Mouse (Mus musculus) kidney, adult 18-20 months (tissue): ENCODE results near the gene Nptx1.

ENCODE experiments used
- DNase-seq: peaks from one replicate; pipeline ENCODE4 v3.0.0; 2021

Gene Nptx1

DNA sequence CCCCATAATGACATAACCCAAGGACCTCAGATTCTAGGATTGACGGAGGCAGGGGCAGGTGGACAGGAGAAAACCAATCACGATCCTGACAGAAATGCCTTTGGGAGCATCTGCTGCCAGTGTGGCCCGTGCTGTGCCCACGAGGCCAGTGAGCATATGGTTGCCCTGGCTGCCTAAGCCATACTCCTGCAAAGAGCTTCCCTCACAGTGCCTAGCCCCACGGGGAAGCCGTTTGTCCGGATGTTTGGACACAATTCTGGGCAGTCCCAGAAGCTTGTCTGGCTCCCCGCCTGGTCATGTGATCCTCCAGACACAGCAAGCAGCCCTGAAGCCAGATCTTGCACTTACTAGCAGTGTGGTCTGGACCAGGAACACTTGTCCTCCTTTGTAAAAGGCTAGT, 24.8 kb downstream of the Nptx1 start:
- peak; percentile 22 for DNase-seq

DNA sequence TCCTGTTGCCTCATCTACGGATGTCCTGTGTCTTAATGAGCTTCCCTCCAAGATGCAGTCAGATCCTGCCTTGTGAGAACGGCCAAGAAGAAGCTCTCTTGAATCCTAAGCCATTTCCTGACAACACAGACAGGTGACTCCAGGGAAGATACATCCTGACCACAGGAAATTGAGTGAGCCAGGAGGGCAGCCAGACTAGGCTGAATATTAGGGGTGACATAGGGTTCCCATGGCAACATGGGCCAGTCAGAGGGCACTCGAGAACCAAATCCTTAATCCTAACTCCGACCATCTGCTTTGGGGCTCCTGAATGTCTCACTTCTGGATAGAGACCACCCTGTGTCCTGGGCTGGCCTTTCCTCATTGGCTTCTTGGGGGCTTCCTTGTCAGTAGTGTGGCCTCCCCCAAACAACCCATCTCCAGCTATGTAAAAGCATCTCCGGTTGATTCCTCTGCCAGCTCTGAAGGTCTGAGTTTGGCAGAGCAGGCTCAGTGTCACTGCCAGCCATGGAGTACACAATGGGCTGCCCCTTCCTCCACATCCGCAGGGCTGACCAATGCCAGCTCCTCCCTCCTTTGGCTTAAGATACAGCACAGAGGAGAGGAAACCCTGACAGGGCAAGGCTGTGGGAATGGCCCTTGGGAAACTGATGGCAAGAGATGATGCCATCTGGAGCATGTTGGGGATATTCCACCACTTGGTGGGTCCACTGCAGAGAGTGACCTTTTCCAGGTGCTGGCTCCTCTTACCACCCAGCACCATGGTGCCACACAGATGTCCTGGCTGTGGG, 25.4 kb downstream of the Nptx1 start:
- no peak for DNase-seq

DNA sequence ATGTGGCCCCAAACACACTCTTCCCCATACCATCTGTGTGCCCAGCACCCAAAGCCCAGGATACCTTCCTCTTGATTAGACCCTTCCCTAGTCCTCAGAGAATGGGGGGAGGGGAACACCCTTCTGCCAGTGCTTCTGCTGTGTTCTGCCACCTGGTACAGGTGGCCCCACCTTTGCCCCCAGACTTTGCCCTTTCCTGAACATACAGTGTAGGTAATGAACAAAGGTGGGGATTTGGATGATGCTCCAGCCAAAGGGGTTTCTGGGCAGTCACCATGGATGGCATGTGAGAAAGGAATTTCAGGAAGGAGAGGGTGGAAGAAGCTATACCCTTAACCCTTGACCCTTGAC, 26.9 kb downstream of the Nptx1 start:
- DNase-seq, result no peak

DNA sequence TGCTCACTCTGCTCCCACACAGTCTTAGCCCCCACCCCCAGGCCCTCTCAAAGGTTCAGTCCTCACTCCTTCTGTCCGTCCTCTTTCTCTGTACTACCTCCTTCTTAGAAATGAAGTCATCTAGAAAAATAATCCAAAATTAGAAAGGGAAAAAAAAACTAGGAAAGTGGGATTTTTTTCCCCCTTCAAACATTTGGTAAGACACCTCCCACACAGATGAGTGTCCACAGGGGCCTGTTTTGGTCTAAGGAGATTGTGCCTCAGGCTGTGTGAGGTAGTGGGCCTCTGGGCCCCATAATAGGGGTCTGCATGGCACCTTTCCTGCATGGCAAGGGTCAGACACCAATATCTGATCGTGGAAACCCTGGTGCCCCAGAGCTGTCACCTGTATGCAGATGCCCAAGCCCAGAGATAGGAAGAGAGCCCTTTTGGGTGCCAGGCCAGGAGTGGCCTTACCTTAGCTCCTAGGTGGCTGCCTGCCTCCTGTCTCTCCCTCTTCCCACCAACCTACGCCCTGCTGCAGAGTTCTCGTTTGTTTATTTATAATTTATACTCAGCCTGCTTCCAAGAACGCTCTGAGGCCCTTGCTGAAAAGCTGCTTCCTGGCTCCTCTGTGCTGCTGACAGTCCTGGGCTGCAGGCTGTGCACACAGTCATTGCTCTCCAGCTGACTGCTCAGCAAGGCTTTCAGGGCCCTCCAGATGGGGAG, 27.4 kb downstream of the Nptx1 start:
- DNase-seq, result no peak

DNA sequence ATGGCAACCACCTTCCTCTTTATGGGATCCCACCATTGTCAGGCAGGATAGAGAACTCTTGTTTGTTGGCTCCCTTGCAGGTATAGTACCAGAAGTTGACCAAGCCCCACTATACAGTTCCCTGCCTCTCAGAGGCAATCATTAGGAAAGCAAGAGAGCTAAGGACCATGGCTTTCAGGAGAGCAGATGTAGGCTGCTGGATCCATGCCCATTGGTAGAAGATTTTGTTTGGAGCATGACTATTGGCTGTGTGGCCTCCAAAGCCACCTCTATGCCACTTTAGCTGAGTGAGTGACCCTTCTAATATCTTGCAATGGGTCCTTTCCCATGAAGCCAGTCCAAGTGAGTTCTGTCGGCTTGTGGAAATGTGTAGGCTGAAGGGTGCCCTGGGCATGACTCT, 28.2 kb downstream of the Nptx1 start:
- no peak for DNase-seq

DNA sequence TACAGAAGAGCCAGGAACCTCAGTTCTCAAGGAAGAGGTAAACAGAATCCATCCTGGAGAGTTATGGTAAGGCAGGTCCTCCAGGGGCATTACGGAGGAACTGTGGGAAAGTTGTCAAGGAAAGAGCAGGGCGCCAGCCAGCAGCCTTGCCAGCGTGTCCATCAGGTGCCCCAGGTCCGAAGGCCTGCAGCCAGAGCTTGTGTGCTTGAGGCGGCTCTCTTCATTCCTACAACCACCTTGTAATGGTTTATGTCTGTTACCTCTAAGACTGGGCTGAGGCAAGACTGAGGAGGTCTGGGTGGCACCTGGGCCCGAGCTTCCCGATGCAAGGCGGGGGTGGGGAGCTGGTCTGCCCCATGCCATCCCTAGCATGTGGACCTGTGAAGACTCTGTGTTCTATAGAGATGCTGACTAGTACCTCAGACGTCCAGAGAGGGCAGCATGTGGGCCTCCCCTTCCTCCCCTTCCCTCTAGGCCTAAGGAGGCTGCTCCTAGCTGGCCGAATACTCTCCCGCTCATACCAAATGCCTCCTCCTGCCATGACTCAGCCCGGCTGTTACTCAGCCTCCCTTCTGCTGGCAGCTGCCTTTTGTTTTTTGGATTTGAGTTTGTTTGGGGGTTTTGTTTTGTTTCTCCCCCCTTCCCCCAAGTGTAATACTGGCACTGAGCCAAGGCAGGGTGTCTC, 30.7 kb downstream of the Nptx1 start:
- no peak for DNase-seq

DNA sequence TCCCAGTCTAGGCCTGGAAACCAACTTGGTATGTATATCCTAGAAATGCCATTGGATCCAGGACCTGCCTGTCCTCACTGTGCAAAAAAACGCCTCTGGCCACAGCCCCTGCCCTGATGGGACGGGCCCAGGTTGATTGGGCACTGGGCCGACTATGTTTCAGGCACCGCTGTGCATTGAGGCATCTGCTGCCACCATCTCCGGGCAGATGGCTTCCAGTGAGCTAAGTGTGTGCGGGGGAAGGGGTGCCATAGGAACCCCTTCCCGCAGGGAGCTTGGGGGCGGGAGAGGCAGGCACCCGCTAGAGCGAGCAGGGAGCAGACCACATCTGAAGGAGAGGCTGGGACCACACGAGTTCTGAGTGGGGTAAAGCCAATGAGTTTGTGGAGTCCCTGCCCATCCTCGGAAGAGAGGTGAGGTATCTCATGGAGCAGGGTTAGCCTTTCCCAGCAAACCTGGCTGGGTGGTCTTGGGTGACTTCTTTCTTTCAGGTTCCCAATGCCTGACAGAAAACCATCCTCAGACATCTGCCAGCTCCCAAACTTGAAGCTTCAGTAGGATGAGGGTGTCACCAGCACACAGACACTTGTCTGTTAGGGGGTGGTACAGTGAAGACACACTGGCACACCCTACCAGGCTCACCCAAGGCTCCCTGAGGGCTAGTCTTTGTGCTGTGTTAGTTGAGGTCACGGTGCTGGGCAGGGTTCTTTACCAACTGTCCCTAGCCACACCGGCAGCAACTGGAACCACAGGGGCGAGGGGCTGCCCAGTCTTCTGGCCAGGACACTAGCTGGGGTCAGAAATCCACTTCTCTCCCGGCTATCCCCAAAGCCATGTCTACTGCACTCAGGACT, 31.5 kb downstream of the Nptx1 start:
- DNase-seq, result no peak

DNA sequence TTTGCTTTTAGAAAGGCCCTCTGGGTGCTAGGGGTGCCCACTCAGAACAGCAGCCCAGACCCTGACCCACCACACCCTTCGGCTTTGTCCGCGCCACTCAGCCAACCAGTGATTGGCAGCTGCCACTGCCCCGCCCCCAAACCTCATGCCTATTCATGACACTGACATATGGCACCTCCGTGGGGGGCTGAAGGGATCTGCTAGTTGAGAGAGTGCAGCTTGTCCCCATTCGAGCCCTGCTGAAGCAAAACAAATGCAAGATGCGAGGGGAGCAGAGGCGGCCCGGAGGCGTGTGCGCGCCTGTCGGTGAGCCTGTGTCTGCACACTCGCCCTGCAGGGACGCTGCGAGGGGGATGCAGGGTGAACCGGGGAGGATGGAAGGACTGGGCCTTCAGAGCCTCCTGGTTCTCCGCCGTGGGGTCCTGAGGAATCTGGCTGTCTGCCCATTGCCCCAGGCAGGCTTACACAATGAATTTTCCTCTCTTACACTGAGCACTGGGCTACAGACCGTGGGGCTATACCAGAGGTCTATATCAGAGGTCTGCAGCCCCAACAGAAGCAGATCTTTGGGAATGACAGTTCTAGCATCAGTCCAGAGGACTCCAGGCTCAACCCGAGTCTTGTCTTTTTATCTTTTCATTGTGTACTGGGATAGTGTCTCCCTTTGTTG, 32.5 kb downstream of the Nptx1 start:
- DNase-seq, result no peak

DNA sequence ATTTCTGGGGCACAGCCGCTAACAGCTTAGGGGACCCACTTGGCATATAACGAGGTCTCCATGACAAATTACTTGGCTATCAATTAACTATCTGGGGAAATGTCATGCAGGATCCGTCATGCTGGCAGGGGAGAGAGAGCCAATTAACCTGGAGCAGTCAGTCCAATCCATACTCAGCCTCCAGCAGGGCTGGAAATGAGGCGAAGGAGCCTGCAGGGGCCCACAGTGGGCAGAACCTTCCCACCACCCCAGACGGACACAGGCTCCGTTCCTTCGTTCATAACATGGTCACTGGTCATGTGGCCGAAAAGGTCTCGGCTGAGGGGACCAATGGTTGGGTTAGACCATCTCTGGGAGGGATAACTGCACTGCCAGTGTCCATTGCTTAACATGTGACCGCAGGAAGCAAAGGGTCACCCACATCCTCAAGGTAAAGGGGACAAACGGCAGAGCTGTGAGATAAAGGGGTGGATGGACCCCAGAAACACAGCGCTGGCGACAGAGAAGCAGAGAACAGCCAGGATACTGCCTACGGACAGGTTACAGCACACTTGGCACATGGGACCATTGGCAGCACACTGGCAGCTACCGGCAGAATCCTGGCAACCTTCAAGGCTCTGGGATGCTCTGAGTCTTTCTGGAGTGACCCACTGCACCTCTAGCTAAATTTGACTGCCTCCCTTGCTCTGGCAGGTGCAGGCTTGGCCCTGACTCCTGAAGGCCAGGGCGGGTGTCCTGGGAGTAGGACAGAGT, 33.3 kb downstream of the Nptx1 start:
- DNase-seq, result no peak

DNA sequence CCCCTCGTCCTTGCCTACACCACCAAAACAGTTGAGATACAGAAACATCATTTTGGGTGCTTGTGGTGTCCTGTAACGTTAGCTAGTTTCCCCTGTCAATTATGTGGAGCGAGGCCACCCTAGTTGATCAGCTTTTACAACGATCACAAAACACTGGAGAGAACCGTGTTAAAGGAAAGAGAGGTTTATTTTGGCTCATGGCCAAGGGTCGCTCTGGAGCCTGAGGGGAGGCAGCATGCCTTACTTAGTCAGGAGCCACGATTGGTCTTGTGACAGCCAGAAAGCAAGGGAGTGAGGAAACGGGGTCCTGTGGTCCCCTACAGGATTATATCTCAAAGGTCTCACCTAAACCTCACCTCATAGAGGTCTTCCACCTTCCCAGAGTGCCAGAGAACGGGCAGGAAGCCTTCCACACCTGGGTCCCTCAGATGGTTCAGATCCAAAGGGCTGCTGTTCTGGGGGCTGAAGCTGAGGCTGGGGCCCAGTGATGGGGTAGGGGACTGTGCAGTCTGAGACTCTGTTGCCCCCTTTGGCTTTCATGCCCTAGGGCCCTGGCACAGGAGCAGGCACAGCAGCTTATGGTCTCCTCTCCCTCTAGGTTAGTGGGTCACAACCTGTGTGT, 34.4 kb downstream of the Nptx1 start:
- DNase-seq, result no peak

DNA sequence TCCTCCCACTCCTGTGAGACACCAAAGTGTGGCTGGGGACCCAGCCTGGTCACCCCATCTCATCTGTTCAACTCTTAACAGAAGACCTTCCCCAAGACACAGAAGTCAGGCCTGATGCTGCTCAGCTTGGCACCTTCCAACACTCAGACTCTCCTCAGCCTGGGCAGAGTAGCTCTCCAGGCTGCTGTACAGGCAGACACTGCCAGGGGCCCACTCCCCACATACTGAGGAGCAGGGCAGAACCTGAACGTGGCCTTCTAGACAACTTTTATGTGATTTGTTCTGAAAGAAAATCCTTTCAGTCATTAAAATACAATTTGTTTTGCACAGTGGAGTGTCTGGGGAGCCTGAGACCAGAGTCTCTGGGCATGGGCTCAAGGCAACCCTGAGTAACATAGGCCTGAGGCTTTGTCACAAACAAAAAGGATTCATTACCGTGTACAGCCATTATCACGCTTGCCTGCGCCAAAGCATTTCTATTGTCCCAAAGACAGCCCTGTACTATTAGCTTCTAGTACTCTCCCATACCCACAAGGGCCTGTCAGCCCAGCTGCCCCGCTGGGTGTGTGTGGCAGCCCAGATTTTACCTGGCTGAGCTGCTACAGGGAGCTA, 38.3 kb downstream of the Nptx1 start:
- DNase-seq, result no peak

DNA sequence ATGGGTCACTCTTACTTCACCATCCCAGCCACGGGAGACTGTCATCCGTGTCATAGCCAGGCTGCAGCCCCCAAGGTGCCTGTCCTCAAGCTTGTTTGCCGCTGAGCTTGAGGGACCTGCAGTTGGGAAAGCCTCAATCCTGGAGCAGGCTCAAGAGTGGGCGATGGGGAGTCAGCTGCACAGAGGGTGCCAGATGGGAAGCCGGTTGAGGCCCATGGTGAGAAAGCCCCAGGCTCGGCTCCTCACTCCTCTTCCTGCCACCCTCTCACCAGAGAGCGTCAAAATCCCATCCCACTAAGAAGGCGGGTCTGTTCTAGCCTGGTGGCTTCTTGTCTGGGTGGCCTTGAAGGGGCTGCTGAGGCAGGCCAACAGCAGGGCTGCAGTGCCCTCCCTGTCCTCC, 39.8 kb downstream of the Nptx1 start:
- DNase-seq, result no peak

DNA sequence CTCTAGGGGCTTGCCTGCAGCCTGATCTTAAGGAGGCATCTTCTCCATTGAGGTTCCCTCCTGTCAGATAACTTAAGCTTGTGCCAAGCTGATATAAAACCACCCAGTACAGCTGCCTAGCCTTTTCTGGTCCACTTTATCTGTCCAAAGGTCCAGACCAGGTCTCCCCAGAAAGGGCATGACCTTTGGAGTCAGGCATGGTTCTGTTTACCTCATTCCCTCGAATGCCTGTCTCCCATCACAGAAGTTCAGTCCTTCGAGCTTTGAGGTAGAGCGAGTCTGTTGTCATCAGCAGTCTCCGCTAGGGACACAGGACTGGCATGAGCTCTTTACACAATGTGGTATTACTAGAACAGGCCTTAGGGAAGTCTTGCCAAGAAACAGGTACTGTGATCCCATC, 41.2 kb downstream of the Nptx1 start:
- no peak for DNase-seq

DNA sequence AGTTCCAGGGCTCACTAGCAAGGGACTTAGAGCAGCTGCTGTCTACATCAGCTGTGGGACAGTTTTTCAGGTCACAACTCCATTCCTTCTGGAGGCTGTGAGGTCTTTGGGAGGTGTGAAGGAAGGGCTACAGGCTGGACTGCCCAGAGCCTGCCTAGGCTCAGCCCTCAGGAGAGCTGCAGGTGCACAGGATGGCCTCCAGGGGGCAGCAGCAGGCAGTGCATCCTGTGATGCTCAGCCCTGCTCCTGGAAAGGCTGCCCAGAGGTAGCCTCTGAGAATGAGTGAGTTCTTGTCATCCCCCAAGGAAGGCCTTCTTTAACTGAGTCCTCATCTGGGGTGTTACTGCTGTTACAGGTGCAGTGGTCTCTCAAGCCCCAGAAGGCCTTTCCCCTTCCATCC, 43.9 kb downstream of the Nptx1 start:
- peak; percentile 71 for DNase-seq

DNA sequence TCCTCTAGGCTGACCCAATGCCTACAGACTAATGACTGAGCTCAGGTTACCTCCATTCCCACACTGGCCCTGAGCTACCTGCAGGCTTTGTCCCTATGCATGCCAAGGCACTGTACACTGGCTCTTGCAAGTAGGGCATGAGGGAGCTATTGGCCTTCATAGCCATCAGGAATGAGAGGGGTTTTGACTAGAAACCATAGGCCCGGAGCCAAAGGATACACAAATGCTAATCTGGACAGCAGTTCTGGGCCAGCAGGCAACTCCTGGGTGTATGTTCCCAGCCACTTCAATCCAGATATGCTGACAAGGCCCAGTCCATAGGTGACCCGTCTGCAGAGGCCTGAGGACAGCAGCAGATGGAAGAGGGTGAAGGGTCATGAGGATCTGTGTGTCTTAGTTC, 47.5 kb downstream of the Nptx1 start:
- no peak for DNase-seq

DNA sequence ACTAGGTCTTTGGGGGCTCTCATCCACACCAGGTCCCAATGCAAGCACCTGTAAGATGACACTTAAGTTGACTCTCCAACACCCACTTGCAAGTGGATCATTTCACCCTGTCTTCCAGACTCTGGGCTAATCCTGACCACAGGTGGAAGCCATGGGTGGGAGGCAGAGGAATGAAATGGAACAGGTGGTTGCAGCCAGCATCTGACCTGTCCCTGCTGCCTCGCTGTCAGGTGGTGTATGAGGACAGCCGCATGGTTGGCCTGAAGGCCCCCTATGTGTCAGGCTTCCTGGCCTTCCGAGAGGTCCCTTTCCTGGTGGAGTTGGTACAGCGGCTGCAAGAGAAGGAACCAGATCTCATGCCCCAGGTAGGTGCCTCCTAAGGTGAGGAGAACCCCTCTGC, 48.3 kb downstream of the Nptx1 start:
- no peak for DNase-seq

DNA sequence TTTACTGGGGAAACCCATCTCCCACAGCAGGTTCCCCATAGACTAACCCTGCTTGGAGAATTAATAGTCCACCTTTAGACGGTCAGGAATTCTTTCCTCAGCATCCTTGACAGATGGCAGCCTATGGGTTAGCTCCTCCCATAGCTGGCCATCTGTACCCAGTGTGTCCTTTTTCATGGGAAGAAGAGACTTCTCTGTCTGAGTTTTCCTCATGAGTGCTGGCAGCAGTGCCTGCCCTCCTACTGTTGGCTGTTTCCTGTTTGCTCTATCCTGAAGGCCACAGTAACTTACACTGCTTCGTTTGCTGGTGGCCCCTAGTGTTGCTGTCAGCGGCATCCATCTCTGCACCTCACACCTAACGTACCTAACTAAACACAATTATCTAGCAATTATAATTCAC, 50.1 kb downstream of the Nptx1 start:
- DNase-seq, result no peak

DNA sequence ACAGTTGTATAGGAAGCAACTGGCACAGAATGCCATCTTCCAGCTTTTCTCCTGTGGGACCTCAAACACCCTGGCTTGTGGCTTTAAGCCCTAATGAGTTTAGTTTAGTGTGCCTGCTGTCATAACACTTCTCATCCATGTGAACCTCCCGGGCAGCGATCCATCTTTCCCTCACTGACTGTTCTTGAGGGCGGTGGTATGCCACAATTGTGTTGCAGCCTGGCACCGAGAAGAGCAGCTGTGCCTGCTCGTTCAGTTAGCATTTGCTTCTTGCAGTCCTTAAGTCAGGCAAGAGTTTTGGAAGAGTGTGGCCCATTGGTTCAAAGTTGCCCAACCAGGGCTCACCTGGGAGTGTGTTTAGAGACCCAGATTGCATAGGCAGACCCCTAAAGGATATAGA, 51.4 kb downstream of the Nptx1 start:
- no peak for DNase-seq

DNA sequence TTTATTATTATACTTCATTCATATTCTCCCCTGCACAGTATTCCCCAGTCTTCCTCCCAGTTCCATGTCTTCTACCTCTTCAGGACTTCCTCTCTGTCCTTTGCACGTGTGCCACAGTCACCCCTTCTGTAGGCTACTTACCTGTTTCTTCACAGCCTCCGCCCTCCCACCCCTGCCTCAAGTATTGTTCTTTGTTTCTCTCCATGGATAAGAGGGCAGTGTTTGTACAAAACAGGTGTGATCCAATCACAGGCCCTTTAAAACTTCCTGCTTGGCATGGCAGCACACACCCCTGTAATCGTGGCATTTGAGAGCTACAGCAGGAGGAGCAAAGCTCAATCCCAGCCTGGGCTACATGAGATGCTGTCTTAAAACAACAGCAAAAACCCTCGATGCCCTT, 54.0 kb downstream of the Nptx1 start:
- DNase-seq, result no peak

DNA sequence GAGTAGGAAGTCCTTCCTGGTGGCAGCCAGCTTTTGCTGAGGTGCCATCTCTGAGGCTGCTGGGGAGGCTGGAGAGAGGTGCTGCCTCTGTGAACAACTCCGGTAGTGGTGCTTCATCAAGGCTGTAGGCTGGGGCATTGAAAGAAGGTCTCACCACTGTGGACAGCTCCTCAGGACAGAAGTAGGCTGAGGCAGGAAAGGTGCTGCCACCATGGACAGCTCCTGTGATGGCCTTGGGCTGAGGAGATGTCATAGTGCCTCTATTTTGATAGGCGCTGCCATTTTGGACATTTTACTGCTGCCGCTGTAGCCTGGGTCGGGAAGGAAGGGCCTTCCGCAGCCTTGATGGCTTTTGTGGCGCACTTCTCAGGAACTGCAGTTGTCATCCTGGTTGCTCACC, 54.7 kb downstream of the Nptx1 start:
- DNase-seq, result no peak

DNA sequence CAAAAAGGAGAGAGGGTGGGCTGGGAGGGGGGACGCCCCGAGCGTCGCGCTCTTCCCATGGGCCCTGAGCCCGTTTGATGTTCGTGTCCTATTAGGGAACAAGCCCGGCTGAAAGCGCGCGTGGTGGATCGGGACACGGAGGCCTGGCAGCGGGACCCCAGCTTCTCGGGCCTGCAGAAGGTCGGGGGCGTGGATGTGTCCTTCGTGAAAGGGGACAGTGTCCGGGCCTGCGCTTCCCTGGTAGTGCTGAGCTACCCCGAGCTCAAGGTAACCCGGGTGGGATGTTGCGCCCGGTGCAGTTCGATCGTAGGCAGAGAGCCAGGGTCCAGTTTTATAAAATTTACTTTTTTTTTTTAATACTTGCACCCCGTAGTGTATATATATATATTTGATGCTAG, 55.9 kb downstream of the Nptx1 start:
- no peak for DNase-seq
